Mouse (Mus musculus) E14TG2a.4 (cell line): ENCODE data around the gene Disp1.

ENCODE experiments used
- H3K27me3 ChIP-seq: 2 replicates; pipeline ENCODE4 v1.6.1; 2014; ENCODE audit warnings: low read length, control low read depth; ENCODE audit not compliant: insufficient read depth
- H3K36me3 ChIP-seq: 2 replicates; pipeline ENCODE4 v1.6.1; 2014; ENCODE audit warnings: low read length, control low read depth; ENCODE audit not compliant: insufficient read depth
- H3K4me1 ChIP-seq: replicated peaks from 2 replicates; pipeline ENCODE4 v1.6.1; 2014; ENCODE audit warnings: low read depth, low read length, control low read depth
- H3K4me3 ChIP-seq: replicated peaks from 2 replicates; pipeline ENCODE4 v1.5.1; 2014; ENCODE audit warnings: mild to moderate bottlenecking, low read length
- H3K9me3 ChIP-seq: 2 replicates; pipeline ENCODE4 v1.6.1; 2014; ENCODE audit warnings: low read length, control low read depth
- CTCF ChIP-seq: conservative IDR thresholded peaks from 2 replicates; pipeline ENCODE4 v1.5.1; 2014; ENCODE audit warnings: low read length
- NANOG ChIP-seq: IDR thresholded peaks from 2 replicates; pipeline ENCODE4 v1.6.1; 2014; ENCODE audit warnings: borderline replicate concordance, low read length, mixed read lengths
- POU5F1 ChIP-seq: IDR thresholded peaks from 2 replicates; pipeline ENCODE4 v1.6.1; 2014; ENCODE audit warnings: low read length, borderline replicate concordance

The Disp1 gene

DNA sequence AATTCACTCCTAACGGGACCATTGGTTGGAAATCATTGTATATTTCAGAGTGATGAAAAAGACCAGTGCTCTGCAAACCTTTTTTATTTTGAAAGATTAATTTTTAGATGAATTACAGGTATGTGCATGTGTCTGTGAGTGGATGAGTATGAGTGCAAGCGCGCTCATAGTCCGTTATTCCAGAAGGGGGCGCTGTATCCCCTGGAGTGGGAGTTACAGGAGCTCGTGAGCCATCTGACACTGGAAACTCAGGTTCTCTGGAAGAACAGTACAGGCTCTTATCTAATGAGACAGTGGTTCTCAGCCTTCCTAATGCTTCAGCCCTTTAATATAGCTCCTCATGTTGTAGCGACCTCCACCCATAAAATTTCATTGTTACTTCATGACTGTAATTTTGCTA lies 22.0 kb upstream of the Disp1 start:
- no peaks in the 10 kb centered on the region for H3K4me1 ChIP-seq
- no peak overlapping the region for H3K4me3 ChIP-seq

DNA sequence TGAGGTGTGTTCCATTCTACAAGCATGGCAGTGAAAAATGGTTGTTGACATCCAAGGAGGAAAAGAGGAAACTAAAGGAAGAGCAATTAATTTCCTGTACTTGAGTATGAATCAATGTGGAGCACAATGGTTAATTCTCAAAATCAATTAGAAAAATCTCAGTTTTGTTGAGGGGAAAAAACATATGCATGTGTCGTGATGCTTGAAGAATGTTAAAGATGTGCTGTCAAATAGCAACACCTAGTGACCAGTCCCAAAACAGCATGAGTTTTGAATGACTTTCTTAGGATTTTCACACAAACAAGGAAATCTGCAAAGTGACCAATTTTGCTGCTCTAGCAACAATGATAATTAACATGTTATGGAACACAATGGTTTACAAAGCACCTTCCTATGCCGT lies 16.6 kb upstream of the Disp1 start:
- no peaks in the 10 kb centered on the region for H3K9me3 ChIP-seq
- H3K27me3 ChIP-seq, result peaks cover 13% of the 10 kb centered on the region; the same call in 1 of the 2 replicates
- H3K4me3 ChIP-seq, result no peak overlapping the region
- TF ChIP-seq CTCF (peak; percentile 37), NANOG (no peak)
- no peaks in the 10 kb centered on the region for H3K4me1 ChIP-seq
- no peaks in the 10 kb centered on the region for H3K36me3 ChIP-seq

More for the DNA sequence above, 22.0 kb upstream of the Disp1 start:
- H3K9me3 ChIP-seq, result no peaks in the 10 kb centered on the region
- peaks cover 13% of the 10 kb centered on the region; the same call in 1 of the 2 replicates for H3K27me3 ChIP-seq
- H3K36me3 ChIP-seq, result no peaks in the 10 kb centered on the region
- TF ChIP-seq POU5F1, result no peak
- peak; percentile 67 for TF ChIP-seq CTCF

DNA sequence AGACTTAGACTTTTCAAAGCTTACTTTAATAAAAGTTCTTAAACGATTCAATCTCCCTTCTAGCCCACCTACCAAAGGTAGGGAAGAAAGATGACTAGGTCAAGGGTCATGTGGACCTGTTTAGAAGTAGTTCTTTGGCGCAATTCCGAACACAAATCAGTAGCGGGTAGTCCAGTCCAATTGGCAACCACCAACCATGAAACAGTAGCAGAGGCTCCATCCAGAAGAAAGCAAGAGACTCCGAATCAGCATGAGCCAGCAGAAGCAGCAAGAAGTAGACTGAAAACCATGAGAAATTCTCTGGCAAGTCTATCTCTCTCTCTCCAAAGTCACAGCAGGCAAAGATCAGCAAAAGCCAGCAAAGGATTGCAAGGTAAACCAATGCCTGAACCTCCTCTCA lies 15.1 kb upstream of the Disp1 start:
- Histone ChIP-seq H3K4me3 (no peak overlapping the region), H3K36me3 (no peaks in the 10 kb centered on the region), H3K27me3 (peaks cover 9% of the 10 kb centered on the region; the same call in 1 of the 2 replicates), H3K9me3 (no peaks in the 10 kb centered on the region), H3K4me1 (no peaks in the 10 kb centered on the region)
- TF ChIP-seq POU5F1, result no peak
- no peak for TF ChIP-seq CTCF
- TF ChIP-seq NANOG, result no peak

DNA sequence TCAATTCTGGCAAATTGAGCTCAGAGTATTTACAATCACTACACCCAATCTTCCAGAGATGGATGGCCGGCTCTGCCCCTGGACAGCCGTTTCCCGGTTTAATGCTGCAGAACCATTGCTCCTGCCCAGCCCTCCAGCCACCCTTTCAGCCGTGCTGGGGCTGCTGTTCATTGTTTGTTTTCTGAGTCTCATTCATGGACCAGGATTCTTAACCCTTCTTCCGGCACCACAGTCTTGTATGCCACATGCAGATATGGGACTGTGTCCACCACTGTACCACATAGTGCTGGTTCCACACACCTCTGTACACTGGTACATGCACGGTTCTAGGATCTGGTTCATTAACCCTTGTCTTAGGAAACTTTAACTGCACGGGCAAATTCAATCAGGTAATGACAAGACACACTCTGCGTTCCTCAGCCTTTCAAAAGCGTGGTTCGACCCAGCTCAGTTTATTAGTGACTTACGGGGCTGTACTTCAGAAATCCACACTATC lies 12.4 kb upstream of the Disp1 start:
- H3K4me3 ChIP-seq, result no peak overlapping the region
- H3K4me1 ChIP-seq, result peaks cover 7% of the 10 kb centered on the region; the same call in 1 of the 2 replicates
- TF ChIP-seq POU5F1 (no peak), CTCF (no peak), NANOG (no peak)
- H3K9me3 ChIP-seq, result no peaks in the 10 kb centered on the region
- no peaks in the 10 kb centered on the region for H3K36me3 ChIP-seq
- H3K27me3 ChIP-seq, result no peaks in the 10 kb centered on the region

DNA sequence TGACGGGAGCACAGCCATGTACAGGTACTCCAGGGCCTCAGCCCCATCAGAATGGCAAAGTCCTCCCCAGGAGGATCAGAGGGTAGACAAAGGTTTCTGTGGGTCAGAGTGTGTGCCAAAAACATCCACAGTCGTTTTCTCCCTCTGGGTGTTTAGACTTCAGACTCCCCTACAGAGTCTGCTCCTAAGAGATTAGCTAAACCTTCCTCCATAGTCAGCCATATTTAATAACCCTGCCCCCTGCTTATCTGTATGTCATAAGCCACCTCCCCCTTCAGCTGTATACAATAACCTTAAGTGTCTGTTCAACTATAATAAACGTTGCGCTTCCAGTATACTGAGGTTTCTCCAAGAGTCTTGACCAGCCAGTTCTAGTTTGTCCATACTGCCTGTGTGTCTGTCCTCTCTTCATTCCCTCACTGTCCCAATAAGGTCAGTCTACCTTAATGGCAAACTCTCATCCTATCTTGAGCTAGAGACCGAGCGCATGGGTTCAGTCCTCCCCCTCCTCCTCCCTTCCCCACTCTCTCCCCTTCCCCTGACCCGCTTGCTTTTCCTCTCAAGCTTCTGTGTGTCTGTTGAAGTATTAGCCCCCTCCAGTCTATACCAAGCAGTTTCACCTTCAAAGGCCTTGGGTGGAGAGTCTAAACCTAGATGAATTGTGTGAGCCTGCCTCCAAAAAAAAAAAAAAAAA lies 11.8 kb upstream of the Disp1 start:
- TF ChIP-seq CTCF, result no peak
- no peak for TF ChIP-seq POU5F1
- no peak for TF ChIP-seq NANOG
- H3K36me3 ChIP-seq, result no peaks in the 10 kb centered on the region
- no peaks in the 10 kb centered on the region for H3K9me3 ChIP-seq
- peaks cover 10% of the 10 kb centered on the region; the same call in 1 of the 2 replicates for H3K4me1 ChIP-seq
- no peaks in the 10 kb centered on the region for H3K27me3 ChIP-seq
- H3K4me3 ChIP-seq, result no peak overlapping the region

DNA sequence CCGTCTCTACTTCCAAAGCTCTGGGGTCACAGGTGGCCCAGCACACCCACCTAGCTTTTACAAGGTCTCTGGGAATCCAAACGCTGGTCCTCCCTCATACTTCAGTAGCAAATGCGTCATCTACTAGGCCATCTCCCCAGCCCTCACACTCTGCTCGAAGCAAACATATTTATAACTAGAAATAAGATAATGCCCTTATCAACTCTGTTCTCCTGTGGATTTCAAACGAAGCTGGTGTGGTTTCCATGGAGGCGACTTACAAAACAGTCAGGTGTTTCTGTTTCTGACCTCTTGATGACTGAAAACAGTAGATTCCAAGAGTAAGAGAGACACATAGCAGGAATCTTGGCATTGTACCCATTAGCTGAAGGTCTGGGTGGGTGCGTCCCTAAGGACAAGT lies 6.1 kb upstream of the Disp1 start:
- no peaks in the 10 kb centered on the region for H3K9me3 ChIP-seq
- no peak for TF ChIP-seq NANOG
- no peak for TF ChIP-seq POU5F1
- TF ChIP-seq CTCF, result no peak

DNA sequence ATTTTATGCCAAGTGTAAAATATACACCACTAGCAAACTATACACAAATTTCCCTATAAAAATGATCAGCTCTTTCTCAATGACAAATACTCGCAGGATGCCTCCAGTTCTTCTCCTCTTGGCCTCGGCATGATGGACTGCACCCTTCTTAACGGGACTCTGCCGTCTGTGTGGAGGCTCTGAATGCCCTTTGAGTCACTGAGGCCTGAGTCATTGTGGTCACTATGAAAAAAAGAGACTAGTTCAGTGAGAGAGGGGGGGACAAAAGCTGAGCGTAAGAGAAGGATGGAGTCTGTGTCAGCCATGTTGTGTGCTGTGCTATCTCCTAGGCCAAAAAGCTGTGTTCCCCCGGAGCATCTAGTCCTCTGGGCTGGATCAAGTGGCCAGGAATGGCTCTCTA lies 2.3 kb downstream of the Disp1 start:
- peaks cover 4% of the 10 kb centered on the region; the same call in 1 of the 2 replicates for H3K27me3 ChIP-seq
- H3K36me3 ChIP-seq, result no peaks in the 10 kb centered on the region
- H3K9me3 ChIP-seq, result no peaks in the 10 kb centered on the region
- H3K4me3 ChIP-seq, result no peak overlapping the region
- no peak for TF ChIP-seq POU5F1
- TF ChIP-seq CTCF, result no peak
- TF ChIP-seq NANOG, result no peak
- H3K4me1 ChIP-seq, result peaks cover 10% of the 10 kb centered on the region

More for the DNA sequence above, 6.1 kb upstream of the Disp1 start:
- Histone ChIP-seq H3K27me3 (peaks cover 4% of the 10 kb centered on the region; the same call in 1 of the 2 replicates), H3K36me3 (no peaks in the 10 kb centered on the region), H3K4me3 (no peak overlapping the region), H3K4me1 (peaks cover 10% of the 10 kb centered on the region; the same call in 1 of the 2 replicates)

DNA sequence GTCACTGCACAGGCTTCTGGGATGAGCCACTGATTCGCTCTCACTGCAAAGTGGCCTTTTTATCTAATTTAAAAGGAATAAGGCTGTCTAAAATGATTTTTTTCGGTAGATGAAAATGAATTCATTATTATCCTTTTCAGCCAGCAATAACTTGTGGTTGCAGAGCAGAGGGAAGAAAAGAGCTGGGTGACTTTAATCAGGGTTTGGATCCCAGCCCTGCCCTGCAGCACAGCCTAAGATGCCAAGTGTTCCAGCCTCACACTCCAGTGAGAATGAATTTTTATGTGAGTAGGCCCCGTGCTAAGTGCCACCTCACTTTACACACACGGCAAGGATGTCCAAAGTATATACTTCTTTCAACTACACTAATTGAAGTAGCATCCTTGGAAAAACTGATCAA lies 4.6 kb downstream of the Disp1 start:
- Histone ChIP-seq H3K36me3 (no peaks in the 10 kb centered on the region), H3K27me3 (no peaks in the 10 kb centered on the region), H3K9me3 (no peaks in the 10 kb centered on the region), H3K4me1 (peaks cover 27% of the 10 kb centered on the region), H3K4me3 (no peak overlapping the region)
- TF ChIP-seq CTCF, result no peak
- no peak for TF ChIP-seq NANOG

DNA sequence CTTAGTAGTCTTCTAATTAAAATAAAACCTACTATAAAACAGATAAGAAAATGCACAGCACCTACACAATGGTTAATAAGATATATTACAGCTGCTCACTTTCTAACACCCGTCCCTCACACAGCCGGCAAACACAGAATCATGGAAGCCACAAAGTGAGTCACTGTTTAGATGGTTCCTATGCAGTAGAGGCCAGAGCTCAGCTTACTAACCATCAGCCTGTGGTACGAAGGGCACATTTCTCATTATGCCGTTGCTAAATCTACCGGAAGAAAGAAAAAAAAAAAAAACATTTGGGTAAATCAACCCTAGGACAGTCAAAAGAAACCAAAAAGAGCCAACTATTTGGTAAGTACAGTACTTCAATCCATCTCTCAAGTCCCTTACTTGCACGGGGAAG lies 5.6 kb downstream of the Disp1 start:
- no peaks in the 10 kb centered on the region for H3K9me3 ChIP-seq
- no peak overlapping the region for H3K4me3 ChIP-seq
- H3K4me1 ChIP-seq, result peaks cover 31% of the 10 kb centered on the region
- no peaks in the 10 kb centered on the region for H3K27me3 ChIP-seq
- no peaks in the 10 kb centered on the region for H3K36me3 ChIP-seq
- no peak for TF ChIP-seq NANOG
- TF ChIP-seq POU5F1, result no peak
- no peak for TF ChIP-seq CTCF
